Mouse (Mus musculus): ENCODE results near the gene Mybl2.

GRCm38 (mm10) chr2:163110706-163111105, 56.2 kb downstream of the Mybl2 start:
- no peak for TF ChIP-seq ZNF384 (IDR thresholded peaks at IDR 0.05; ENCODE audit: low read depth, low read length)
- TF ChIP-seq HCFC1 (IDR thresholded peaks at IDR 0.05; ENCODE audit: borderline replicate concordance, insufficient read depth, low read length), result no peak
- TF ChIP-seq MAFK (IDR thresholded peaks at IDR 0.05; ENCODE audit: insufficient read depth, low read depth, low read length), result no peak
- no peak for TF ChIP-seq ZC3H11A (IDR thresholded peaks at IDR 0.05; ENCODE audit: borderline replicate concordance, low read depth, low read length)
- no peak for TF ChIP-seq CHD2 (IDR thresholded peaks at IDR 0.05; ENCODE audit: low read depth, low read length)

All from ES-E14 (cell line).